Mouse (Mus musculus) midbrain, embryonic 14.5 days (tissue): Measurements from ENCODE around the gene Pkn1. TPM values are rescaled to one million over a fixed set of nuclear protein-coding genes. Genes with fewer than 3 reads are reported as not detected.

Experiments used
- ATAC-seq: fragments of 200-750 bp; cut with Nextera tagmentation; 2 replicates; pipeline ENCODE4 v1.8.0; 2017; ENCODE audit warnings: moderate number of reproducible peaks, moderate library complexity; ENCODE audit not compliant: low FRiP score, low TSS enrichment
- DNase-seq: peaks from one replicate; pipeline ENCODE4 v3.0.0-alpha.2; 2015
- H3K27ac ChIP-seq: fragments of 300-500 bp; sonication (generic); replicated peaks from 2 replicates; pipeline ENCODE4 v1.5.1; 2014; ENCODE audit warnings: mild to moderate bottlenecking, low read depth, low read length, moderate library complexity
- H3K27me3 ChIP-seq: fragments of 300-500 bp; sonication (generic); 2 replicates; pipeline ENCODE4 v1.6.1; 2014; ENCODE audit warnings: low read length, control low read depth, mixed read lengths; ENCODE audit not compliant: control insufficient read depth, insufficient read depth
- H3K36me3 ChIP-seq: fragments of 300-500 bp; sonication (generic); 2 replicates; pipeline ENCODE4 v1.6.1; 2014; ENCODE audit warnings: low read length, control low read depth; ENCODE audit not compliant: control insufficient read depth, insufficient read depth
- H3K4me1 ChIP-seq: fragments of 300-500 bp; sonication (generic); 2 replicates; pipeline ENCODE4 v1.6.1; 2014; ENCODE audit warnings: mild to moderate bottlenecking, antibody characterized with exemption, low read length, control low read depth; ENCODE audit not compliant: control insufficient read depth, insufficient read depth
- H3K4me2 ChIP-seq: fragments of 300-500 bp; sonication (generic); 2 replicates; pipeline ENCODE4 v1.6.1; 2014; ENCODE audit warnings: mild to moderate bottlenecking, low read length, moderate library complexity
- H3K4me3 ChIP-seq: fragments of 300-500 bp; sonication (generic); replicated peaks from 2 replicates; pipeline ENCODE4 v1.5.1; 2014; ENCODE audit warnings: low read depth, low read length
- H3K9ac ChIP-seq: fragments of 300-500 bp; sonication (generic); replicated peaks from 2 replicates; pipeline ENCODE4 v1.6.1; 2014; ENCODE audit warnings: mild to moderate bottlenecking, low read length, moderate library complexity
- H3K9me3 ChIP-seq: fragments of 300-500 bp; sonication (generic); 2 replicates; pipeline ENCODE4 v1.6.1; 2016; ENCODE audit warnings: low read length, control low read depth, mixed read lengths; ENCODE audit not compliant: control insufficient read depth
- WGBS: fragments of 180-500 bp; shearing (Covaris S2); extraction: QIAGEN DNeasy Blood & Tissue Kit; methylation state at CpG from one replicate; pipeline ENCODE4 v1.1.7; 2014; 5-methylcytosine and 5-hydroxymethylcytosine counted together
- polyA plus RNA-seq: library from polyadenylated mRNA; unstranded; fragments of >200 nt; fragmentation: Nextera tagmentation; extraction: Ambion mirVana; gene quantifications from 2 replicates; pipeline ENCODE4 v1.2.1, GENCODE M21; 2014

Gene Pkn1
- polyA plus RNA-seq, 1 experiment from 2014 or later: 26.6 TPM

DNA sequence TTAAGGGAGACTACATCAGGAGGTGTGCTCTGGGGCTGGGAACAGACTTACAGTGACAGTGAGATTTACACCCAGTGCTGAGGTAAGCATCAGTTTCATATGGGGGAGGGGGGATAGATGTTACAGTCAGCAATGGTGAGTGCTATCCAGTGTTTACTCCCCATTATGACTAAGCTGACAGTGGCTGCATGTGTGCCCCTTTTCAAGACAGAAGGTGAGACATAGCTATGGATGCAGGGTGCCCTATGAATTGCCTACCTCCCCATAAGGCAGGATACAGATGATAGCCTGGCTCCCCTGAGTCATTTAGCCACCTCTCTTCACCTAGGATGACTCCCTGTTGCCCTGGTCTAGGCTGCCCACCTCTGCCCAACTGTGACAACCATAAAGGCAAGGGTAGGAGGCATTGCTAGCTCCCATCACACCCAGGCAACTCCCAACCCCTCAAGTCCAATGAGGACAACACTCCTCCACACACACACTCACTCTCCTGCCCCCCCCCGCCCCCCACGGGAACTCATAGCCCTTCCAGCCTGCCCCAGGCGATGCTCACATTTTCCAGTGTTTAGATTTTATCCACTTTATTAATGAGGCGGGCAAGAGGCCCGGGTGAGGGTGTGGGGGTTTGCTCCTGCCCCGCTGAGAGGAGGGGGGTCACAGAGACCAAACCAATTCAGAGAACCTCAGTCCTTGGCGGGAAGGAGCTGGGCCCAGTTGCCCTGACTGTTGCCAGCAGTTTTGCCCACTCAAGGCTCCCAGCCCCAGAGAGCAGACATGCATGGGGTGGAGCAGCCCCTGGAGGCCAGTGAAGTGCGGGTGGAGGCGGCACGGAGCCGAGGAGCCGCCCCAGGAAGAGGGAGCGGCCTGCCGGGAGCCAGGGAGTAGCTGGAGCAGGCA is 32.8 kb downstream of the Pkn1 start, which contains the start of gene Ptger1:
Ptger1 (plus strand) TSS at position 710 of the 897 bp plus-strand sequence.
- Histone ChIP-seq H3K4me2 (no peak within 1 kb of the TSS), H3K27ac (no peak within 1 kb of the TSS), H3K9me3 (no peaks in the 10 kb centered on the region), H3K9ac (no peak within 1 kb of the TSS; the same call in 1 of the 2 replicates), H3K4me3 (no peak within 1 kb of the TSS), H3K36me3 (peaks cover 31% of the 10 kb centered on the region), H3K27me3 (no peaks in the 10 kb centered on the region), H3K4me1 (peaks cover 29% of the 10 kb centered on the region)
- 39% methylated on average over 14 of the region's 14 CpGs for WGBS
- ATAC-seq (no peak), DNase-seq (peak; percentile 23)

DNA sequence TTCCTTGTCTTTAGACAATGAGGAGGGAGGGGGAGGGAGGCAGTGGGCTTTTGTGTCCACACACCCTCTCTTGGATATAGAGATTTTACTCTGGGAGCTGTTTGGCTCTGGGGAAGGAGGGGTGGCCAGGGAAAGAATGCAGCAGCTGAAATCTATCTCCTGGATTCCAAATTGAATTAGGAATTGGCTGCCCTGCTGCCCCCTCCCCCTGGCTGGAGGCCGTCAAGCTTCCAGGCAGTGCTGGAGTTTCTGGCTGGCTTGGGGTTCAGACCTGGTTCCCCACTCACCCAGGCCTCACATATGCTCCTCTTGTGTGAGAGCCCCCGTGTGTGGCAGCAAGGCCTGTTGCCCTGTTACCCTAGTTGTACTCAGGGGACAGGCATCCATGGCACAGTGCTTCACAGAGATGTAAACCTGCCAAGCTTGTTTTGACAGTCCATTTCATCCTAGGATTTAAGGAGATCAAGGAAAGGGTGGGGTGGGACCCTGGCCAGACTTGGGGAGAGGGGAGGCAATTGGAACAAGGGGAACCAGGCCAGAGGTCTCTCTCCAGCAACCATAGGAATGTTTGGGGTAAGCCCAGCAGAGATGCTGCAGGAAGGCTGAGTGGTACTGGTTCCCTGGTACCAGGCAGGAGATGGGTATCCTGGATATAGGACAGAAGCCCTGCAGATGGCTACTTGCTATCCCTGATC is 33.9 kb downstream of the Pkn1 start:
- H3K9ac ChIP-seq: no peak overlapping the region
- no peak overlapping the region for H3K4me3 ChIP-seq
- H3K27ac ChIP-seq: no peak overlapping the region
- ATAC-seq (no peak), DNase-seq (no peak)
- H3K36me3 ChIP-seq: peaks cover 19% of the 10 kb centered on the region
- no peaks in the 10 kb centered on the region for H3K27me3 ChIP-seq
- 50% methylated on average over 2 of the region's 2 CpGs for WGBS
- H3K9me3 ChIP-seq: no peaks in the 10 kb centered on the region
- H3K4me2 ChIP-seq: no peak overlapping the region
- H3K4me1 ChIP-seq: peaks cover 39% of the 10 kb centered on the region

DNA sequence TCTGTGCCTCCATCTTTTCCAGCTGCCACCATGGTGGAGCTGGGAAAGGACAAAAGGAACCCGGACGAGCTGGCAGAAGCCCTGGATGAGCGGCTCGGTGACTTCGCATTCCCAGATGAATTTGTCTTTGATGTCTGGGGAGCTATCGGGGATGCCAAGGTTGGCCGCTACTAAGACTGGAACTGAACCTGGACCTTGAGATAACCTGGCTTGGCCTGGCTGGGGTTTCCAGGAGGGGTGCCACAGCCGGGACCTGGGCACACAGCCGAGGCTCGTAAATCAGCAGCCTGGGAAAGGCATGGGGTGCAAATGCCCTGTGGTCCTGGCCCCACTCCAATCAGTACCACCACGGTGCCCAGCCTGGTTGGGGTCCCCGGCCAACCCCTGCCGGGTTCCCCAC is 34.9 kb downstream of the Pkn1 start:
- no peak overlapping the region for H3K4me2 ChIP-seq
- ATAC-seq (no peak), DNase-seq (no peak)
- H3K27me3 ChIP-seq: no peaks in the 10 kb centered on the region
- H3K27ac ChIP-seq: no peak overlapping the region
- H3K36me3 ChIP-seq: peaks cover 10% of the 10 kb centered on the region
- no peak overlapping the region for H3K9ac ChIP-seq
- H3K4me3 ChIP-seq: no peak overlapping the region
- 90% methylated on average over 13 of the region's 13 CpGs for WGBS
- peaks cover 41% of the 10 kb centered on the region for H3K4me1 ChIP-seq
- no peaks in the 10 kb centered on the region for H3K9me3 ChIP-seq

DNA sequence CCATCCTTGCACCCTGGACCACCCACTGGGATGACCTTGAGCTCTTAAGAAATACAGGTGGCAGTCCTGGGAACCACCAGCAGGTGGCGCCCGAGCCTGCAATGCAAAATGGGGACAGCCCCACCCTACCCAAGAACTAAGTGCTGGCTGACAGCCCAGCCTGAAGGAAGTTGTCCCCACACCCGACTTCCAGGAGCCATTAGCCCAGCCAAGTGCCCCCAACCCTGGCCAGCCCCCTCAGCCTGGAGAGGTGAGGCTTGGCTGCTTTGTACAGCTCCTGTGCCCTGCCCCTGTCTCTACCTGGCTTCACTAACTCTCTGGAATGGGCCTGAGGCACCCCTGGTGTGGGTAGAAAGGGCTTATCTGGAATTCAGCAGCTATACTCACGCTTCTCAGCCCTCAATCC is 36.6 kb downstream of the Pkn1 start:
- Histone ChIP-seq H3K27me3 (no peaks in the 10 kb centered on the region), H3K4me3 (no peak overlapping the region), H3K4me1 (peaks cover 28% of the 10 kb centered on the region), H3K4me2 (no peak overlapping the region), H3K27ac (no peak overlapping the region), H3K9me3 (no peaks in the 10 kb centered on the region), H3K9ac (no peak overlapping the region), H3K36me3 (peaks cover 10% of the 10 kb centered on the region; the same call in 1 of the 2 replicates)
- ATAC-seq (0 out of 2 replicates have a peak, but pooled peaks have one; percentile 15), DNase-seq (peak; percentile 90)
- WGBS: 9% methylated on average over 4 of the region's 4 CpGs

DNA sequence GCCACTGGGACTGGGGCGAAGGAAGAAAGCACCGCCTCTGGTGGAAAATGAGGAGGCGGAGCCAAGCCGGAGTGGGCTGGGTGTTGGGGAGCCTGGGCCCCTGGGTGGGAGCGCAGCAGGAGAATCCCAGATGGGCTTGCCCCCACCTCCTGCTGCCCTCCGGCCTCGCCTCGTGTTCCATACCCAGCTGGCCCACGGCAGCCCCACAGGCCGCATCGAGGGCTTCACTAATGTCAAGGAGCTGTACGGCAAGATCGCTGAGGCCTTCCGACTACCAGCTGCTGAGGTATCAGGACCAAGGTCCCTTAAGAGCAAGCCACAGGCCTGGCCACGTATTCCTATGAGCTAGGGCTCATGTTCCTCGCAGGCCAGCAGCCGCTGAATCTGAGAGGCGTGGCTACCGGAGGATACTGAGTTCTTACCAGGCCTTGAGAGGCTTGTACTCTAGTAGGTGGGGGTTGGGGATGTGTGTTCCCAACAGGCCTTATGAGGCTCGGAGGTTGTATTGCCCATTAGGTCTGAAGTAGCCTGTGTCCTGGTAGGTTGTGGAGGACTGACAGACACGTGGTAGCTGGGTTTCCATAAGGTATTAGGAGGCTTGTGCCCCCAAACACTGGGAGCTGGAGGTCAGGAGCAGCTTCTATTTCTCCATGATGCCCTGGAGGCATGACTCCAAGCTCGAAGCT is 37.8 kb downstream of the Pkn1 start:
- peak; percentile 30 for DNase-seq

DNA sequence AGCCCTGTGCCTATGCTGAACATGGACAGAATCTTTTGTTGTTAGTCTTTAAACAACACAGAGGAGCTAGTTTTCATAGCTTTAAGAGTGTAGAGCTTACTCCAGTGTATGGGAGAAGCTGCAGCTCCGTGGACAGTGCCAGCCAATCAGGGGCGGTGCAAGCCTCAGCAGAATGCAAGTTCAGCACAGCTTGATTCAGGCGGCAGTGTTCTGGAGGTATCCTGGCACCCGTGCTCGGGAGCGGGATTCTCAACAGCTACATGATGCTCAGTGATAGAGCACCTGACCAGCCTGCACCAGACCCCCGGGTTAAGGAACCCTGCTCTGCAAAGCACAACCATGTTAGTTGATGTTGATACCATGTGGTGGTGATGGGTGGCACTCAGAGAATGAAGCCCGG is 38.4 kb downstream of the Pkn1 start:
- H3K9ac ChIP-seq: 0 out of 2 replicates have a peak overlapping the region, but pooled peaks have one; percentile 9
- no peaks in the 10 kb centered on the region for H3K9me3 ChIP-seq
- H3K4me1 ChIP-seq: peaks cover 18% of the 10 kb centered on the region; the same call in 1 of the 2 replicates
- ATAC-seq: peak; percentile 22; the same call in 1 of the 2 replicates
- no peak overlapping the region for H3K27ac ChIP-seq
- no peak overlapping the region for H3K4me3 ChIP-seq
- no peak overlapping the region for H3K4me2 ChIP-seq
- peaks cover 10% of the 10 kb centered on the region; the same call in 1 of the 2 replicates for H3K36me3 ChIP-seq
- DNase-seq: peak; percentile 34
- H3K27me3 ChIP-seq: no peaks in the 10 kb centered on the region
- WGBS: 8% methylated on average over 8 of the region's 8 CpGs

More for the DNA sequence above, 37.8 kb downstream of the Pkn1 start:
- no peaks in the 10 kb centered on the region for H3K27me3 ChIP-seq
- no peak overlapping the region for H3K9ac ChIP-seq
- H3K4me2 ChIP-seq: no peak overlapping the region
- H3K36me3 ChIP-seq: peaks cover 10% of the 10 kb centered on the region; the same call in 1 of the 2 replicates
- H3K9me3 ChIP-seq: no peaks in the 10 kb centered on the region
- peaks cover 18% of the 10 kb centered on the region; the same call in 1 of the 2 replicates for H3K4me1 ChIP-seq
- ATAC-seq: 0 out of 2 replicates have a peak, but pooled peaks have one; percentile 0
- WGBS: 18% methylated on average over 22 of the region's 22 CpGs
- H3K27ac ChIP-seq: no peak overlapping the region
- no peak overlapping the region for H3K4me3 ChIP-seq

DNA sequence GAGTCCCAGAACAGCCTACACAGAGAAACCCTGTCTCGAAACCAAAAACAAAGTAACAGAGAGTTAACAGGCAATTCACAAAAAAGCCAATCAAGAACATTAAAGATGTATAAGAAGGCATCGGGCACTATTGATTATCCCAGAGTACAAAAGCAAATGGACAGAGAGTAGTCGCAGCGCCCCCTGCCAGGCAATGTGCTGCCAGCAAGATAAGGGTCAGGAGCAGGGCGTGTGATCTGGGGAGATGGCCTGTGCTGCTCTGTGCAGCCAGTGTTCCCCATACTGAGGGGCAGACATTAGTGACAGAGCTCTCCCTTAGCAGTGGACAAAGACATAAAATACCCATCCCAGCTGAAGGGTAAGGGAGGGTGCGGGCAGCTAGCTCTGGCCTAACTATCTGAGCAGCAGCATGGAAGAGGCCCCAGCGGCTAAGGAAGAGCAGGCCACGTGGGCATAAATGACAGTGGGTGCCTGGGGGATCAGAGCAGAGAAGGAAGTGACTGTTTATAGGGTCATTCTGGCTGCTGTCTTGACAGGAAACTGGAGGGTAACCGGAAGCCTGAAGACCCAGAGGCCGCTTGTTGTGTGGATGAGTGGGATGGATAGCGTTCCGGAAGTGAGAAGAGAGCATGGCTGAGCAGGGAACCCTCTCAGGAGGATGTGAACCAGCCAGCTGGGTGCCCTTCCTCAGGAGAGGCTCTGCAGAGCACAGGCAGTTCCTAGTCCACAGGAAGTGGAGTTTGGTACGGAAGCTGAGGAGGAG is 42.3 kb downstream of the Pkn1 start:
- Histone ChIP-seq H3K9ac (no peak overlapping the region), H3K27me3 (no peaks in the 10 kb centered on the region)
- WGBS: 87% methylated on average over 13 of the region's 13 CpGs

DNA sequence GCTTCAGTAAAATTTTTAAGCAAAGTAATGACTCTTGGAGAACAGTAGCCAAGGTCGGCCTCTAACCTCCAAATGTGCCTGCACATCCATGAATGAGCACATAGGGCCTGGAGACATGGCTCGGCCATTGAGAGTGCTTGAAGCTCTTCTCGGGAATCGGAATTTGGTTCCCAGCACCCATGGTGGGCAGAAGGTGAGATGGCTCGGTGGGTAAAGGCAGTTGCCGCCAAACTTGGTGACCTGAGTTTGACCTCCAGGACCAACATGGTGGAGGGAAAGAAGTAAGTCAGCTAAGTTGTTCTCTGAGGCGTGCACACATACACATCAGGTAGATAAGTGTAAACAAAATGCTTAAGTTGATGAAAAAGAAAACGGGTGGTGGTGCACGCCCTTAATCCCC is 42.9 kb downstream of the Pkn1 start:
- Histone ChIP-seq H3K4me3 (no peak overlapping the region), H3K9me3 (no peaks in the 10 kb centered on the region), H3K4me2 (no peak overlapping the region), H3K36me3 (no peaks in the 10 kb centered on the region; the same call in 1 of the 2 replicates), H3K27me3 (no peaks in the 10 kb centered on the region), H3K27ac (no peak overlapping the region), H3K9ac (no peak overlapping the region), H3K4me1 (peaks cover 22% of the 10 kb centered on the region)
- WGBS: 92% methylated on average over 9 of the region's 9 CpGs
- no peak for DNase-seq
- ATAC-seq: no peak

More for the DNA sequence above, 42.3 kb downstream of the Pkn1 start:
- H3K27ac ChIP-seq: no peak overlapping the region
- H3K4me3 ChIP-seq: no peak overlapping the region
- no peaks in the 10 kb centered on the region; the same call in 1 of the 2 replicates for H3K36me3 ChIP-seq
- ATAC-seq (no peak), DNase-seq (no peak)
- no peak overlapping the region for H3K4me2 ChIP-seq
- H3K4me1 ChIP-seq: peaks cover 25% of the 10 kb centered on the region
- no peaks in the 10 kb centered on the region for H3K9me3 ChIP-seq
